Mouse (Mus musculus) heart, embryonic 13.5 days (tissue): ENCODE data around the gene Cwc22. TPM values are rescaled to one million over a fixed set of nuclear protein-coding genes. Genes with fewer than 3 reads are reported as not detected.
"Not testable (repeated sequence)": the region's sequence is repeated elsewhere in the genome, so short reads cannot be mapped to it uniquely, and the experiment has no call there.

ENCODE experiments used
- ATAC-seq: fragments of 200-750 bp; cut with Nextera tagmentation; 2 replicates; pipeline ENCODE4 v1.8.0; 2017; ENCODE audit warnings: moderate TSS enrichment; ENCODE audit not compliant: insufficient number of reproducible peaks, low FRiP score, low TSS enrichment; ENCODE audit errors: extremely low read depth
- H3K27ac ChIP-seq: fragments of 300-500 bp; sonication (generic); replicated peaks from 2 replicates; pipeline ENCODE4 v1.5.1; 2015; ENCODE audit warnings: moderate library complexity, mild to moderate bottlenecking, inconsistent platforms
- H3K27me3 ChIP-seq: fragments of 300-500 bp; sonication (generic); replicated peaks from 2 replicates; pipeline ENCODE4 v1.6.1; 2015; ENCODE audit warnings: mild to moderate bottlenecking, inconsistent platforms
- H3K36me3 ChIP-seq: fragments of 300-500 bp; sonication (generic); 2 replicates; pipeline ENCODE4 v1.6.1; 2015; ENCODE audit warnings: mild to moderate bottlenecking, inconsistent platforms
- H3K4me1 ChIP-seq: fragments of 300-500 bp; sonication (generic); 2 replicates; pipeline ENCODE4 v1.6.1; 2015; ENCODE audit warnings: inconsistent platforms
- H3K4me2 ChIP-seq: fragments of 300-500 bp; sonication (generic); 2 replicates; pipeline ENCODE4 v1.6.1; 2015; ENCODE audit warnings: inconsistent platforms, mild to moderate bottlenecking, moderate library complexity
- H3K4me3 ChIP-seq: fragments of 300-500 bp; sonication (generic); 2 replicates; pipeline ENCODE4 v1.5.1; 2015; ENCODE audit warnings: moderate library complexity, mild to moderate bottlenecking, inconsistent platforms
- H3K9ac ChIP-seq: fragments of 300-500 bp; sonication (generic); 2 replicates; pipeline ENCODE4 v1.6.1; 2015; ENCODE audit warnings: inconsistent platforms, mild to moderate bottlenecking, moderate library complexity
- H3K9me3 ChIP-seq: fragments of 300-500 bp; sonication (generic); 2 replicates; pipeline ENCODE4 v1.6.1; 2016; ENCODE audit warnings: inconsistent platforms
- WGBS: fragments of 180-500 bp; shearing (Covaris S2); methylation state at CpG from one replicate; pipeline ENCODE4 v1.1.7; 2015; ENCODE audit warnings: mixed read lengths; 5-methylcytosine and 5-hydroxymethylcytosine counted together
- polyA plus RNA-seq: library from polyadenylated mRNA; unstranded; fragments of >200 nt; fragmentation: Nextera tagmentation; extraction: Ambion mirVana; gene quantifications from 2 replicates; pipeline ENCODE4 v1.2.1, GENCODE M21; 2015

Gene Cwc22
- polyA plus RNA-seq, 1 experiment from 2014 or later, result 19.5 TPM

- not testable (repeated sequence) for H3K9me3 ChIP-seq, H3K4me2 ChIP-seq, ATAC-seq, H3K4me1 ChIP-seq, H3K27me3 ChIP-seq, H3K9ac ChIP-seq, H3K27ac ChIP-seq, H3K4me3 ChIP-seq
- H3K36me3 ChIP-seq, result peaks cover 84% of the 10 kb centered on the region
- 84% methylated on average over 16 of the region's 16 CpGs for WGBS
These were observed 50.1 kb downstream of the Cwc22 start for GRCm38 (mm10) chr2:77895906-77896570.

GRCm38 (mm10) chr2:77894896-77895295, 51.3 kb downstream of the Cwc22 start:
- 90% methylated on average over 8 of the region's 8 CpGs for WGBS
- Histone ChIP-seq H3K4me2 (no peak overlapping the region), H3K27me3 (no peaks in the 10 kb centered on the region), H3K4me3 (no peak overlapping the region), H3K27ac (no peak overlapping the region), H3K36me3 (peaks cover 75% of the 10 kb centered on the region), H3K4me1 (no peaks in the 10 kb centered on the region), H3K9me3 (peaks cover 5% of the 10 kb centered on the region; the same call in 1 of the 2 replicates), H3K9ac (no peak overlapping the region)
- ATAC-seq, result no peak

GRCm38 (mm10) chr2:77893505-77893904, 52.7 kb downstream of the Cwc22 start:
- H3K36me3 ChIP-seq, result peaks cover 61% of the 10 kb centered on the region
- H3K4me3 ChIP-seq, result no peak overlapping the region
- H3K4me2 ChIP-seq, result no peak overlapping the region
- no peaks in the 10 kb centered on the region for H3K4me1 ChIP-seq
- H3K27me3 ChIP-seq, result no peaks in the 10 kb centered on the region
- H3K27ac ChIP-seq, result no peak overlapping the region
- WGBS, result 89% methylated on average over 8 of the region's 8 CpGs
- peaks cover 5% of the 10 kb centered on the region; the same call in 1 of the 2 replicates for H3K9me3 ChIP-seq
- no peak overlapping the region for H3K9ac ChIP-seq
- no peak for ATAC-seq

- Histone ChIP-seq H3K36me3 (peaks cover 51% of the 10 kb centered on the region), H3K9ac (no peak overlapping the region), H3K4me3 (no peak overlapping the region), H3K27me3 (no peaks in the 10 kb centered on the region), H3K4me1 (no peaks in the 10 kb centered on the region), H3K9me3 (peaks cover 5% of the 10 kb centered on the region; the same call in 1 of the 2 replicates), H3K4me2 (no peak overlapping the region), H3K27ac (no peak overlapping the region)
- 87% methylated on average over 4 of the region's 4 CpGs for WGBS
- no peak for ATAC-seq
These were observed 53.6 kb downstream of the Cwc22 start for GRCm38 (mm10) chr2:77892573-77892972.

GRCm38 (mm10) chr2:77890836-77891438, 55.2 kb downstream of the Cwc22 start:
- Histone ChIP-seq H3K27me3 (no peaks in the 10 kb centered on the region), H3K9me3 (peaks cover 5% of the 10 kb centered on the region; the same call in 1 of the 2 replicates), H3K4me3 (no peak overlapping the region), H3K4me1 (no peaks in the 10 kb centered on the region), H3K9ac (no peak overlapping the region), H3K27ac (no peak overlapping the region), H3K4me2 (no peak overlapping the region), H3K36me3 (peaks cover 41% of the 10 kb centered on the region)
- ATAC-seq, result no peak
- 89% methylated on average over 5 of the region's 5 CpGs for WGBS

GRCm38 (mm10) chr2:77889949-77890348, 56.2 kb downstream of the Cwc22 start:
- 93% methylated on average over 6 of the region's 6 CpGs for WGBS
- ATAC-seq, result no peak
- Histone ChIP-seq H3K9me3 (peaks cover 5% of the 10 kb centered on the region; the same call in 1 of the 2 replicates), H3K27ac (no peak overlapping the region), H3K36me3 (peaks cover 33% of the 10 kb centered on the region), H3K4me1 (no peaks in the 10 kb centered on the region), H3K4me3 (no peak overlapping the region), H3K9ac (no peak overlapping the region), H3K27me3 (no peaks in the 10 kb centered on the region), H3K4me2 (no peak overlapping the region)

- ATAC-seq, result no peak
- no peak overlapping the region for H3K9ac ChIP-seq
- WGBS, result 86% methylated on average over 5 of the region's 5 CpGs
- H3K4me1 ChIP-seq, result no peaks in the 10 kb centered on the region
- no peak overlapping the region for H3K27ac ChIP-seq
- H3K27me3 ChIP-seq, result no peaks in the 10 kb centered on the region
- no peak overlapping the region for H3K4me3 ChIP-seq
- H3K4me2 ChIP-seq, result no peak overlapping the region
- peaks cover 5% of the 10 kb centered on the region; the same call in 1 of the 2 replicates for H3K9me3 ChIP-seq
- H3K36me3 ChIP-seq, result peaks cover 28% of the 10 kb centered on the region
These were observed 56.8 kb downstream of the Cwc22 start for GRCm38 (mm10) chr2:77889401-77889800.

GRCm38 (mm10) chr2:77888826-77889225, 57.3 kb downstream of the Cwc22 start:
- Histone ChIP-seq H3K27ac (no peak overlapping the region), H3K4me2 (no peak overlapping the region), H3K4me1 (no peaks in the 10 kb centered on the region), H3K36me3 (peaks cover 23% of the 10 kb centered on the region), H3K9me3 (peaks cover 5% of the 10 kb centered on the region; the same call in 1 of the 2 replicates), H3K9ac (no peak overlapping the region), H3K27me3 (no peaks in the 10 kb centered on the region), H3K4me3 (no peak overlapping the region)
- 55% methylated on average over 2 of the region's 2 CpGs for WGBS
- no peak for ATAC-seq

- Histone ChIP-seq H3K27me3 (no peaks in the 10 kb centered on the region), H3K9ac (no peak overlapping the region), H3K27ac (no peak overlapping the region), H3K9me3 (peaks cover 5% of the 10 kb centered on the region; the same call in 1 of the 2 replicates), H3K4me1 (no peaks in the 10 kb centered on the region), H3K4me2 (no peak overlapping the region), H3K36me3 (peaks cover 15% of the 10 kb centered on the region), H3K4me3 (no peak overlapping the region)
- no peak for ATAC-seq
- WGBS, result 84% methylated on average over 6 of the region's 6 CpGs
These were observed 58.1 kb downstream of the Cwc22 start for GRCm38 (mm10) chr2:77888056-77888455.

GRCm38 (mm10) chr2:77887166-77887565, 59.0 kb downstream of the Cwc22 start:
- peaks cover 5% of the 10 kb centered on the region; the same call in 1 of the 2 replicates for H3K9me3 ChIP-seq
- H3K27ac ChIP-seq, result no peak overlapping the region
- no peak overlapping the region for H3K4me2 ChIP-seq
- H3K27me3 ChIP-seq, result no peaks in the 10 kb centered on the region
- WGBS, result 90% methylated on average over 4 of the region's 4 CpGs
- peaks cover 6% of the 10 kb centered on the region for H3K36me3 ChIP-seq
- no peak overlapping the region for H3K9ac ChIP-seq
- no peak for ATAC-seq
- no peaks in the 10 kb centered on the region for H3K4me1 ChIP-seq
- no peak overlapping the region for H3K4me3 ChIP-seq

- H3K27me3 ChIP-seq, result no peaks in the 10 kb centered on the region
- no peak overlapping the region for H3K27ac ChIP-seq
- H3K36me3 ChIP-seq, result no peaks in the 10 kb centered on the region
- no peak overlapping the region for H3K4me2 ChIP-seq
- H3K4me3 ChIP-seq, result no peak overlapping the region
- 79% methylated on average over 10 of the region's 10 CpGs for WGBS
- no peaks in the 10 kb centered on the region for H3K4me1 ChIP-seq
- 0 out of 2 replicates have a peak, but pooled peaks cover 2% of the 10 kb centered on the region for H3K9me3 ChIP-seq
- no peak overlapping the region for H3K9ac ChIP-seq
- no peak for ATAC-seq
These were observed 60.6 kb downstream of the Cwc22 start for GRCm38 (mm10) chr2:77885491-77886130.
